Mouse (Mus musculus): ENCODE measurements around the gene Olfr1386. TPM values are rescaled to one million over a fixed set of nuclear protein-coding genes. Genes with fewer than 3 reads are reported as not detected.
"Not testable (repeated sequence)": the region's sequence is repeated elsewhere in the genome, so short reads cannot be mapped to it uniquely, and the experiment has no call there.

Gene Olfr1386
- total RNA-seq (2021) (under 1 TPM in 1 of 2 experiments, not detected in 1; 0.09 TPM), polyA plus RNA-seq (2012; rRNA removed) (not detected in 2 replicates)
- long read RNA-seq: 0 reads

DNA sequence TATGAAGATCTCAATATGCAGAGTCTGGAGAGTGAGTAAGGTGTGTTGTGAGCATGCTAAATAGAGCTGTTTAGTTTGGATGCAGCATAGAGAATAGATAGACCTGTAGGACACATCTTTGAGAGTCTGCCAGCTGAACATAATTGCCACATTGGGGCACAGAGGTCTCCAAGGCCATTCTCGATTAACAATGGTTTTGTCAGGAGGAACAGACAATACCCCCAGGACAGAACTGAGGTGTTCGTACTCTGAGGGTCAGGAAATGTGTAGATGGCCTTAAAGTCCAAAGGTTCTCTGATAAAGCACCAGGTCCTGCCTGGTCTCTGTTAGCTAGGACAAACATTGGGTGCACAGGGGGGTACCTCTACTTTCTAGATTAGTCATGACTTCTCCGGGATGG is at the start of gene Olfr1386:
Gene Olfr1386, plus strand, starts transcription at position 301 of the 400 bp plus-strand sequence.
- WGBS: 63% methylated on average over 3 of the region's 3 CpGs
- H3K79me2 ChIP-seq (replicated peaks; ENCODE audit: control insufficient read depth, insufficient read depth, low read length); DNase-seq; intact Hi-C loops (cut with DNase I); H3K27ac ChIP-seq; H3K4me3 ChIP-seq; H3K36me3 ChIP-seq (ENCODE audit: control insufficient read depth, insufficient read depth, low read length); H3K27me3 ChIP-seq (ENCODE audit: control insufficient read depth, insufficient read depth, low read length); H3K4me1 ChIP-seq (ENCODE audit: control insufficient read depth, insufficient read depth, low read length); H3K9ac ChIP-seq (ENCODE audit: low read depth, low read length): not testable (repeated sequence)

- TF ChIP-seq POLR2A (IDR thresholded peaks at IDR 0.05; ENCODE audit: insufficient read depth, low read depth, low read length) (no peak), CTCF (IDR thresholded peaks at IDR 0.05) (no peak), EP300 (IDR thresholded peaks at IDR 0.05; ENCODE audit: insufficient read depth, low read depth, low read length) (no peak)
- H3K4me3 ChIP-seq: no peak within 1 kb of the TSS
- H3K36me3 ChIP-seq (ENCODE audit: control insufficient read depth, insufficient read depth, low read length): no peaks in the 10 kb centered on the region
- no peaks in the 10 kb centered on the region for H3K4me1 ChIP-seq (ENCODE audit: control insufficient read depth, insufficient read depth, low read length)
- 70% methylated on average over 2 of the region's 2 CpGs for WGBS
- no peak for DNase-seq
- H3K27me3 ChIP-seq (ENCODE audit: control insufficient read depth, insufficient read depth, low read length): no peaks in the 10 kb centered on the region
- no peaks in the 10 kb centered on the region for H3K79me2 ChIP-seq (replicated peaks; ENCODE audit: control insufficient read depth, insufficient read depth, low read length)
- no peak within 1 kb of the TSS for H3K9ac ChIP-seq (ENCODE audit: low read depth, low read length)
- intact Hi-C loops (cut with DNase I): no loop called here
- no peak within 1 kb of the TSS for H3K27ac ChIP-seq
Measured at GRCm38 (mm10) chr11:49422767-49423166, 42.1 kb upstream of the Olfr1386 start, which contains the start of gene Olfr1389. Olfr1389 (plus strand) TSS chr11:49423067.

- WGBS: 68% methylated on average over 1 of the region's 1 CpGs
- H3K9ac ChIP-seq (ENCODE audit: low read depth, low read length): no peak overlapping the region
- H3K4me3 ChIP-seq: no peak overlapping the region
- no peak overlapping the region for H3K27ac ChIP-seq
- intact Hi-C loops (cut with DNase I): no loop called here
- no peaks in the 10 kb centered on the region for H3K36me3 ChIP-seq (ENCODE audit: control insufficient read depth, insufficient read depth, low read length)
- H3K27me3 ChIP-seq (ENCODE audit: control insufficient read depth, insufficient read depth, low read length): no peaks in the 10 kb centered on the region
- DNase-seq: no peak
- no peaks in the 10 kb centered on the region for H3K4me1 ChIP-seq (ENCODE audit: control insufficient read depth, insufficient read depth, low read length)
- TF ChIP-seq EP300 (IDR thresholded peaks at IDR 0.05; ENCODE audit: insufficient read depth, low read depth, low read length) (no peak), POLR2A (IDR thresholded peaks at IDR 0.05; ENCODE audit: insufficient read depth, low read depth, low read length) (no peak), CTCF (IDR thresholded peaks at IDR 0.05) (no peak)
- no peaks in the 10 kb centered on the region for H3K79me2 ChIP-seq (replicated peaks; ENCODE audit: control insufficient read depth, insufficient read depth, low read length)
Measured at GRCm38 (mm10) chr11:49425257-49425927, 39.5 kb upstream of the Olfr1386 start.

GRCm38 (mm10) chr11:49429641-49430040 is 35.2 kb upstream of the Olfr1386 start:
- intact Hi-C loops (cut with DNase I): no loop called here
- DNase-seq: no peak
- Histone ChIP-seq H3K27ac (no peak overlapping the region), H3K9ac (ENCODE audit: low read depth, low read length) (no peak overlapping the region), H3K79me2 (replicated peaks; ENCODE audit: control insufficient read depth, insufficient read depth, low read length) (no peaks in the 10 kb centered on the region), H3K4me1 (ENCODE audit: control insufficient read depth, insufficient read depth, low read length) (no peaks in the 10 kb centered on the region), H3K27me3 (ENCODE audit: control insufficient read depth, insufficient read depth, low read length) (no peaks in the 10 kb centered on the region), H3K4me3 (no peak overlapping the region), H3K36me3 (ENCODE audit: control insufficient read depth, insufficient read depth, low read length) (no peaks in the 10 kb centered on the region)
- WGBS: 67% methylated on average over 2 of the region's 2 CpGs
- TF ChIP-seq CTCF (IDR thresholded peaks at IDR 0.05) (no peak), EP300 (IDR thresholded peaks at IDR 0.05; ENCODE audit: insufficient read depth, low read depth, low read length) (no peak), POLR2A (IDR thresholded peaks at IDR 0.05; ENCODE audit: insufficient read depth, low read depth, low read length) (no peak)

DNA sequence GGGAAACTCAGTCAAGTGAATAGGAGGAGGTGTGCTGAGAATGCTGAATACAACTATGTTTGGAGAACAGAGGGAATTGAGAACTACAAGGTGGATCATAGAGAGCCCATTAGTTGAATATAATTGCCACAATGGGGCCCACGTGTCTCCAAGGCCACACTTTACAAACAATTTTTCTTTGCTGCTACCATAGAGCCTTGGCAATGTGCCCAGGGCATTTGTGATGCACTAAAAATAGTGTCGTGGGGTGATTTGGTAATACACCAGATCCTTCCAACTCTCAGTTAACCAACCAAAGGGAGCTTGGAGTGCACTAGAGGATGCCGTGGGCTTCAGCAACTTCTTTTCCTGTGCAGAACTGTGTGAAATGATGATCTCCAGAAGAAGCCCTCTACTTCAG is 28.4 kb upstream of the Olfr1386 start, which contains the start of gene Olfr1388:
Gene Olfr1388, plus strand, starts transcription at position 214 of the 400 bp plus-strand sequence.
- no peaks in the 10 kb centered on the region for H3K36me3 ChIP-seq (ENCODE audit: control insufficient read depth, insufficient read depth, low read length)
- intact Hi-C loops (cut with DNase I): no loop called here

GRCm38 (mm10) chr11:49455043-49455442 is 9.8 kb upstream of the Olfr1386 start, which contains the start of gene Olfr1387:
Olfr1387 (plus strand) TSS chr11:49455343.
- intact Hi-C loops (cut with DNase I): no loop called here
- no peak for DNase-seq
- H3K36me3 ChIP-seq (ENCODE audit: control insufficient read depth, insufficient read depth, low read length): no peaks in the 10 kb centered on the region
- H3K27me3 ChIP-seq (ENCODE audit: control insufficient read depth, insufficient read depth, low read length): no peaks in the 10 kb centered on the region
- no peaks in the 10 kb centered on the region for H3K4me1 ChIP-seq (ENCODE audit: control insufficient read depth, insufficient read depth, low read length)
- TF ChIP-seq CTCF (IDR thresholded peaks at IDR 0.05) (no peak), POLR2A (IDR thresholded peaks at IDR 0.05; ENCODE audit: insufficient read depth, low read depth, low read length) (no peak), EP300 (IDR thresholded peaks at IDR 0.05; ENCODE audit: insufficient read depth, low read depth, low read length) (no peak)
- H3K4me3 ChIP-seq: no peak within 1 kb of the TSS
- H3K27ac ChIP-seq: no peak within 1 kb of the TSS
- H3K9ac ChIP-seq (ENCODE audit: low read depth, low read length): no peak within 1 kb of the TSS
- H3K79me2 ChIP-seq (replicated peaks; ENCODE audit: control insufficient read depth, insufficient read depth, low read length): no peaks in the 10 kb centered on the region
- WGBS: 53% methylated on average over 1 of the region's 1 CpGs

More for the DNA sequence above, 28.4 kb upstream of the Olfr1386 start, which contains the start of gene Olfr1388:
- Histone ChIP-seq H3K4me3 (no peak within 1 kb of the TSS), H3K27ac (no peak within 1 kb of the TSS), H3K27me3 (ENCODE audit: control insufficient read depth, insufficient read depth, low read length) (no peaks in the 10 kb centered on the region), H3K79me2 (replicated peaks; ENCODE audit: control insufficient read depth, insufficient read depth, low read length) (no peaks in the 10 kb centered on the region), H3K4me1 (ENCODE audit: control insufficient read depth, insufficient read depth, low read length) (no peaks in the 10 kb centered on the region), H3K9ac (ENCODE audit: low read depth, low read length) (no peak within 1 kb of the TSS)
- 20% methylated on average over 3 of the region's 3 CpGs for WGBS
- TF ChIP-seq POLR2A (IDR thresholded peaks at IDR 0.05; ENCODE audit: insufficient read depth, low read depth, low read length): no peak
- no peak for TF ChIP-seq EP300 (IDR thresholded peaks at IDR 0.05; ENCODE audit: insufficient read depth, low read depth, low read length)
- no peak for TF ChIP-seq CTCF (IDR thresholded peaks at IDR 0.05)
- DNase-seq: peak; percentile 29 to 44
